Mouse (Mus musculus) cerebellum, postnatal 4 days (tissue): ENCODE data around the gene Fgd6.

Experiments used
- DNase-seq, 2 experiments: peaks; one replicate each; pipeline ENCODE4 v3.0.0; 2022; ENCODE audit warnings: low spot score in 2 of 2, mixed read lengths in 1 of 2

Fgd6 gene

DNA sequence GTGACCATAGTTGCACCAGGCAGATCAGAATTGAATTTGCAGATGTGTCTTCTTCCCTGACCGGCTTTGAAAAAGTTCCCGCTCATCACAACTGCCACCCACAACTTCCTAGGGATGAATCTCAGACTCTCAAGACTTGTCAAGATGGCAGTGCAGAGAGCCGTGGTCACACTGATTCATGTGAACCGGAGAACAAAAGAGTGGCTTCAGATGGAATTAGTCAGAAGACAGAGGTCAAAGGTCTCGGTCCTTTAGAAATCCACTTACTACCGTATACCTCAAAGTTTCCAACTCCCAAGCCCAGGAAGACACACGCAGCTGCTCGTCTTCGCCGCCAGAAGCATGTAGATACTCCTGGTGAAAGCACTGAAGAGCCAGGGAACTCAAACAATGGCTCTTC lies 8.1 kb downstream of the Fgd6 start:
- no peak for DNase-seq

- no peak for DNase-seq
Observed at GRCm38 (mm10) chr10:94045301-94045700, 9.5 kb downstream of the Fgd6 start.

GRCm38 (mm10) chr10:94047024-94047423 lies 11.2 kb downstream of the Fgd6 start:
- DNase-seq = no peak

DNA sequence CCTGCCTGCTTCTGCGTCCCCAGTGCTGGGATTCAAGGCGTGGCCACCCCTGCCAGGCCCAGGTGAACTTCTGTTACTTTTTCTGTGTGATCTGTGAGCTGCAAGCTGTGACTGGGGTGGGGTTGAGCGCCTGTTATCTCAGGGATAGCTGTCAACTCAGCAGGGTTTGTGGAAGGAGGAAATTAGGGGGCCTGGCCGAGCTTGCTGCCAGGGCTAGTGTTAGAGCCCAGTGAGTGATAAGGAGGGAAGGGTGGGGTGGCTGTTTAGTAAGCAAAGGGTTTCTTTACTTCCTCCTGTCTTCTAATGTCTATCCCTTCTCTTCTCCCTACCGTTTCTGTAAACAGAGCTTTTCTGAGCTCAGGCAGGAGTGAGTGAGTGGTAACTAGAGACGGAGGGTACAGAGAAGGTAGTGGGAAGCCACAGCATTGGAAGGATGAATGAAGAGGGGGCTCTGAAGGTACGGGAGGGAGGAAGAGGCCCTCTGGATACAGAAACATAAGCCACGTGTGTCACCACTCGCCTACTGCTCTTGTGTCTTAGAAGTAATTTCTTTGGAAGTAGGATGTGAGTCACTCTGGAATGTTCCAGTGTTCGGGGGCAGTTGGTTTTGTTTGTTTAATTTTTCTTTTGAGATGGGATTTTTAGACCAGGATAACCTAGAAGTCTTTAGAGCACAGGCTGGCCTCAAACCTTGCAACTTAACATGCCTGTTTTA lies 12.2 kb downstream of the Fgd6 start:
- DNase-seq = no peak

DNA sequence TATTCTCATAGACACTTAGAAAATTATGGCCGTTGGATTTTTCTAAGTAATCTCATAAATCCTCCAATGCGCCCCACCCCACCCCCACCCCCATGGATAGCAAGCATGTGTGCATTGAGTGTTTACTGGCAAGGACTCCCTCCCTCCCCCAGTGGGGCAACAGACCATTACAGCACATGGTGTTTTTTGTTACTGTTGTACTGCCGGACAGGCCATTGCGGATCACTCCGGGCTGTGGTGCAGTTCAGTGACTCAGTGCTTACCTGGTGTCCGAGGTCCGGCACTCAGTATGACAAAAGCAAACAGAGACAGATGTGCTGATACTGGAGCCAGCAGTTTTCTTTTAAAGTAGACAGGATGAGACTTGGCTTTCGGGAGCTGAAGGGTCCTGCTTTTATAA lies 13.3 kb downstream of the Fgd6 start:
- DNase-seq = no peak

DNA sequence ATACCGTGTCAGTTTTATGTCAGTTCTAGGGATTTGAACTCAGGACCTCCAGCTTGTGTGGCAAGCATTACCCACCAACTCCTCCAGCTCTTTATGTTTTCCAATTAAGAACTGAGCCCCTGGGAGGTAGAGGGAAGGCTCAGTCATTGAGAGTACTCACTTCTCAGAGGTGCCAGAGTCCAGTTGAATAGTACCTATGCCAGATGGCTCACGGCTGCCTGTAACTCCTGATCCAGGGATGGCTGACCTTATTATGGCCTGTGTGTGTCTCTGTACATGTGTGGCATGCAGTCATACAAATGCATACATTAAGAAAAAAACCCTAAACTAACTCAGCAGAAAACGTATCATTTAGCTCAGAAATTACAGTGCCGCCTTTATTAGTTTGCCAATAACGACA lies 14.9 kb downstream of the Fgd6 start:
- DNase-seq = no peak

DNA sequence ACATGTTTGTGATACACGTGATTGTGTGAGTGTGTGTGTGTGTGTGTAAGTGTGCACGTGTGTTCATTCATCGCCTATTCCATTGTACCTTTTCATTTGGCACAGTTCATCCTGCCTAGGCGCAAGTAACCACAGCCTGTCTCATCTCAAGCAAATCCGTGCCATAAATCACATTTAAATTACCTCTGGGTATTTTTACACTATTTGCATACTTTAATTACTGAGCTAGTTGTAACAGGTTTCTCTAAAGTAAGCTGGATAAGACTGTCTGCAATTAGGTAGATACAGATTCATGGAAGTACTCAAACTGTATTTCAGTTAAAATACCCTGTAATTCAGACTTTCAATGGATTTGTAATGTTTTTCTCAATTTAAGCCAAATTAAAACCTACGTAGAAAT lies 20.7 kb downstream of the Fgd6 start:
- DNase-seq = no peak

GRCm38 (mm10) chr10:94059618-94060055 lies 23.8 kb downstream of the Fgd6 start:
- DNase-seq = no peak

- no peak for DNase-seq
Observed at GRCm38 (mm10) chr10:94060190-94060589, 24.4 kb downstream of the Fgd6 start.

DNA sequence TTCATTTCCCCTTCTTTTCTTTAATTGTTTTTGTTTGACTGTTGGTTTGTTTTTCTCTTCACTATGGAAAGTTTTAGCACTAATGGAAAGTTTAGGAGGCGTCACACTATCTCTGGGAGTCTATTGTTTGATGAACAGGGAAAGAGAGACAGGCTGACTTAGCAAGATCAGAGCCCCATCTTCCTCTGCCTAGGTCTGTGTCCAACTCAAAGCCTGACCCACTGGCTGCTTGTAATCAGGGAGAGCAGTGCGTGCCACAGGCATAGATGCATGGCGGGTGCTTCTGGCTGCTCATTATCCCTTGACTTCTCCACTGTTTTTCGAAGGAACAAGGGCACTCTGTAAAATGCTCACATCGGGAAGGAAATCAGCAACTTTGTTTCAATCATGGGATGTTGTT lies 26.6 kb downstream of the Fgd6 start:
- DNase-seq = no peak

GRCm38 (mm10) chr10:94066896-94067295 lies 31.1 kb downstream of the Fgd6 start:
- no peak for DNase-seq

DNA sequence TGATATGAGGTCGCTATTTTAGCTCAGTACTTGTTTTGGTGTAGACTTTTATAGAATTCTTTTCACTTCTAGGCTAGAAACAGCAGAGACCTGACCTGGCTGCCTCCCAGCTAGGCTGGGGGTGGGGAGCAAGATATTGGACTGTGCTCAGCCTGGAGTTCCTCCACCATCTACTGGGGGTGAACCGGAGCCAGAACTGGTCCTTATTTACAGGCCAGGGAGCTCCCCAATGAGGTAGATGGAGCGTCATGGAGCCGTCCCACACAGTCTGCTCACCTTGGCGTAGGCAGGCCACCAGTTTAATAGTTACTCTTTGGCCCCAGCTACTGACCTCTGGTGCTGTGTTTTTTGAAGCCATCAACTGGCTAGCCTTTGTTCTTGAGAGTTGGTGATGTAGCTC lies 32.9 kb downstream of the Fgd6 start:
- DNase-seq = no peak

- no peak for DNase-seq
Observed at GRCm38 (mm10) chr10:94071641-94072040, 35.8 kb downstream of the Fgd6 start.

DNA sequence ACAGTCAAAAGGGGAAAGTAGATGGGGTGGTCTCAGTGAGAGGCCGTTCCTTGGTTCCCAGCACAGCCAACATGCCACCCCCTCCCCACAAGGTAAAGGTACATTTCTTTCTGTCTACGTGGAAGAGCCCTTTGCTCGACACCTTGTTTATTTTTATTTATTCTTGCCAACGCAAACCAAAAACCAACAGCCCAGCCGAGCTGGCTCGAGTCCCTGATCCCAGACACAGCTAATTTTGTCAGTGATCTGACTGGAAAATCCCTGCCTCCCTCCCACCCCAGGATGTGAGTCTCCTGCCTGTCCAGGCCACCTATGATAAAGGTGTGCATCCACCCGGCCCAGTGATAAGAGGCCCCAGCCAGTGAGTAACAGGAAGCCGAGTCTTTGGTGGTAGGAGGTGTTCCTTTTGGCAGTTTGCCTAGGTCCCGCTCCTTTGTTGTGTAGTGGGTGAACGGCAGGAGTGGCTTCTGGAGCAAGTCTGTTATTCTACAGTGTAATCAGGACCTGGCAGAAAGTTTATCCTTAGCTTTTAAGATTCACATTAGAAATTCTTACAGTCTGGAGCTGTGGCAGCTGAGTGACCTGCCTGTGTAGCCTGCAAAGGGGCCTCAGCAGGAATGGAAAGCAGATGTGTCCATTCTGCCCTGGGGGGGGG lies 36.6 kb downstream of the Fgd6 start:
- DNase-seq = no peak

GRCm38 (mm10) chr10:94072916-94073465 lies 37.2 kb downstream of the Fgd6 start:
- no peak for DNase-seq

- no peak for DNase-seq
Observed at GRCm38 (mm10) chr10:94076966-94077825, 41.4 kb downstream of the Fgd6 start.

- no peak for DNase-seq
Observed at GRCm38 (mm10) chr10:94080740-94081139, 44.9 kb downstream of the Fgd6 start.

- DNase-seq = no peak
Observed at GRCm38 (mm10) chr10:94082040-94082734, 46.4 kb downstream of the Fgd6 start.

DNA sequence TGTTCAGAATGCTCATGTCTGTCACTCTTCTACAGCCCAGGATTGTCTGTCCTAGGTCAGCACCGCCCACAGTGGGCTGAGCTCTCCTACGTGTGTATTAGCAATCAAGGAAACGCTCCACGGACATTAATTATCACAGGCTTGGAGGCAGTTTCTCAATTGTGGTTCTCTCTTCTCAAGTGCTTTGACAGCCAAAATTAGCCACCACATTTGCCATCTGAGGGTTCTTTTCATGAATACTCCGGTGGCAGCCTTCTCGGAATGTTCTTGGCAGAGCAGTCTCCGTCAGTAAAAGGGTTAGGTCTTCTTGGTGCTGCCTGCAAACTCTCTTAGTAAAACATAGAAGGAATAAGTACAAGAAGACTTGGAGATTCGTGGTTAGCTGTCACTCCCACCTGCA lies 50.5 kb downstream of the Fgd6 start:
- DNase-seq = no peak

DNA sequence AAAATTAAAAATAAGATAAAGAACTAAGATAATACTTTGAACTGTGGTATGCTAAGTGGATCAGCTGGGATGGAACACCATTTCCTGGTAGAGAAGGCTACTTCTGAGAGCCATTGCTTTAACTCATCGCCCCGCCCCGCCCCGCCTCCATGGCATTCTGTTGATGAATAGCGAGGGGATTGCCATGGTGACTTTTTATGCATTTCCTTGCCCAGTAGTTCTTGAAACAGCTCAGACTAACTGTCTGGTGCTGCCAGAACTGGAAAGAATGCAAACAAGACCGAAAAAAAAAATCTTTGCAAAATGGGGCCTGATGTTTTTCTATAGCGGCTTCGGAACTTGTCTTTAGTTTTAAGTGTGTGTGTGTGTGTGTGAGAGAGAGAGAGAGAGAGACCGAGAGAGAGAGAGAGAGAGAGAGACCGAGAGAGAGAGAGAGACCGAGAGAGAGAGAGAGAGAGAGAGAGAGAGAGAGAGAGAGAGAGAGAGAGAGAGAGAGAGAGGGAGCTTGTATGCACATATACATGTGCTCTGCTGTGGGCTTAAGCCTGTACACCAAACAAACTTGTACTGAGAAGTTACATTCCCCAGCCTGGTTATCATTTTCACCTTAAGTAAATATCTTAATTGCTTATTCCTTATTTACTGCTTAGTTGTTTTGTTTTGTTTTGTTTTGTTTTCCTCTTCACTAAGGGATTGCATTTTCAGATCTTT lies 51.7 kb downstream of the Fgd6 start:
- DNase-seq = no peak

- no peak for DNase-seq
Observed at GRCm38 (mm10) chr10:94090032-94090431, 54.2 kb downstream of the Fgd6 start.
